Mouse (Mus musculus) embryonic fibroblast, embryonic 13.5 days (primary cell): ENCODE results near the gene Actl6a.

ENCODE experiments used
- CTCF ChIP-seq: IDR thresholded peaks from 2 replicates; pipeline ENCODE4 v1.5.1; 2011; ENCODE audit warnings: mild to moderate bottlenecking, control low read depth, low read length, moderate library complexity, borderline replicate concordance; ENCODE audit not compliant: insufficient read depth
- POLR2A ChIP-seq: IDR thresholded peaks from 2 replicates; pipeline ENCODE4 v1.6.1; 2011; ENCODE audit warnings: low read depth, mild to moderate bottlenecking, control low read depth, low read length, moderate library complexity

DNA sequence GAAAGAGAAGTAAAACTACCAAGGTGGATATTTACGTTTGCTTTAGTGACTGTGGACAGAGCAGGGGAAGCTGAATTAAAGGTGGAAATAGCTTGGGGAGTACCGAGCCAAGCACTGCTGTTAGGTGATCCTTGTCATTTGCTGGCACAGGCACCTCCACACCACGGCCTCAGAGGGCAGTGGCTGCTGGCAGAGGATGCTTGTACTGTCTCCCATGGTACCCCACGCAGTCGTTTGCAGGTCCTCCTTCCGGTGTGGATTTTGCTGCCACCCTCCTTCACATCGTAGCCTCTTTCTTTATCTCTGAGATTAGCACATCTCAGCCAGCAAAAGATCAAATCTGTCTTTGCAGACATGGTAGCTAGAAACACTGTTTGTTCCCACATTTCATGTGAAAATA lies 47.7 kb upstream of the Actl6a start:
- TF ChIP-seq CTCF, result no peak
- no peak for TF ChIP-seq POLR2A
